Mouse (Mus musculus): Measurements from ENCODE around the gene Fhad1.
"Not testable (repeated sequence)": the region's sequence is repeated elsewhere in the genome, so short reads cannot be mapped to it uniquely, and the experiment has no call there.

Fhad1 gene

GRCm38 (mm10) chr4:142039662-142040353 is 24.9 kb upstream of the Fhad1 start:
- DNase-seq, result no peak

- DNase-seq, result no peak
Measured at GRCm38 (mm10) chr4:142037897-142038296, 23.0 kb upstream of the Fhad1 start.

- no peak for DNase-seq
Measured at GRCm38 (mm10) chr4:142028533-142028932, 13.7 kb upstream of the Fhad1 start.

GRCm38 (mm10) chr4:142026965-142027364 is 12.1 kb upstream of the Fhad1 start:
- DNase-seq, result no peak

GRCm38 (mm10) chr4:142024536-142024935 is 9.7 kb upstream of the Fhad1 start:
- DNase-seq, result no peak

- DNase-seq, result no peak
Measured at GRCm38 (mm10) chr4:142023166-142023565, 8.3 kb upstream of the Fhad1 start.

GRCm38 (mm10) chr4:142017686-142018085 is 2.8 kb upstream of the Fhad1 start:
- DNase-seq, result no peak

GRCm38 (mm10) chr4:142011236-142011635 is 3.6 kb downstream of the Fhad1 start:
- DNase-seq, result no peak

GRCm38 (mm10) chr4:142010441-142010840 is 4.4 kb downstream of the Fhad1 start:
- no peak for DNase-seq

GRCm38 (mm10) chr4:142008206-142008605 is 6.7 kb downstream of the Fhad1 start:
- no peak for DNase-seq

GRCm38 (mm10) chr4:142000581-142000980 is 14.3 kb downstream of the Fhad1 start:
- DNase-seq, result no peak

- no peak for DNase-seq
Measured at GRCm38 (mm10) chr4:141999494-142000074, 15.3 kb downstream of the Fhad1 start.

GRCm38 (mm10) chr4:141998282-141998821 is 16.5 kb downstream of the Fhad1 start:
- peak; percentile 34 for DNase-seq

GRCm38 (mm10) chr4:141996880-141997279 is 18.0 kb downstream of the Fhad1 start:
- no peak for DNase-seq

GRCm38 (mm10) chr4:141996086-141996485 is 18.8 kb downstream of the Fhad1 start:
- DNase-seq, result no peak

GRCm38 (mm10) chr4:141994062-141994471 is 20.8 kb downstream of the Fhad1 start:
- DNase-seq, result not testable (repeated sequence)

- DNase-seq, result no peak
Measured at GRCm38 (mm10) chr4:141993347-141994061, 21.4 kb downstream of the Fhad1 start.

GRCm38 (mm10) chr4:141992530-141993204 is 22.2 kb downstream of the Fhad1 start:
- no peak for DNase-seq

- no peak for DNase-seq
Measured at GRCm38 (mm10) chr4:141988178-141988577, 26.7 kb downstream of the Fhad1 start.

- DNase-seq, result no peak
Measured at GRCm38 (mm10) chr4:141983689-141984088, 31.2 kb downstream of the Fhad1 start.

- DNase-seq, result no peak
Measured at GRCm38 (mm10) chr4:141981475-141981874, 33.4 kb downstream of the Fhad1 start.

GRCm38 (mm10) chr4:141978582-141978981 is 36.3 kb downstream of the Fhad1 start:
- no peak for DNase-seq

GRCm38 (mm10) chr4:141977346-141977745 is 37.5 kb downstream of the Fhad1 start:
- DNase-seq, result no peak
